Mouse (Mus musculus): ENCODE data around the gene Rasip1. TPM values are rescaled to one million over a fixed set of nuclear protein-coding genes. Genes with fewer than 3 reads are reported as not detected.
A peak's percentile ranks its signal among the peaks of the same experiment; 100 is the strongest.

Gene Rasip1
- polyA plus RNA-seq, 1 experiment from 2014 or later: 19.6 TPM

DNA sequence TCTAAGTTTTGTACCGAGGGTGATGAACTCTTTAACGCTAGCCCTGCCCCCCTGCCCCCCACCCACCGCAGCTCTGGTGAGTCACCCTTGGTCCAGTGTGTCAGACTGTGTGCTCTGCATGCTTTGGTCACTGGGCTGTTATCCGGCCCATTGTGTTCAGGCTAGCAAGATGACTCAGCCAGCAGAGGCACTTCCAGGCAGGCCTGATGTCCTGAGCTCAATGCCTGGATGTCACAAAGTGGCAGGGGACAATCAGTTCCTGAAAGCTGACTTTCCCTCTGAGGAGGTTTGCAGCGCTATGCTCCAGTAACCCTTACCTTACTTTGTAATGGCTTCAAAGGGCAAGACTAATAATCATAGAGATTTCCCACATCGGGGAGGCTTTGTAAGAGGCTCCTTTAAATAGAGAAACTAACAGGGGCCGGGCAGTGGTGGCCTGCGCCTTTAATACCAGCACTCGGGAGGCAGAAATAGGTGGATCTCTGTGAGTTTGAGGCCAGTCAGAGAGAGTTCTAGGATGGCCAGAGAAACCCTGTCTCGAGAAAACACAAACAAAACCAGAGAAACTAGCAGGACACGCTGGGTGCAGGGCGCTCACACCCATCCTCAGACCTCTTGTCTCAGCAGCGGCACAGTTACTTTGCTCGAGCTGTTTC is 52.8 kb downstream of the Rasip1 start:
- Histone ChIP-seq H3K27me3 (peaks cover 5% of the 10 kb centered on the region; the same call in 1 of the 2 replicates), H3K9me3 (replicated peaks) (no peaks in the 10 kb centered on the region), H3K27ac (peak overlapping the region; percentile 80), H3K36me3 (no peaks in the 10 kb centered on the region), H3K4me2 (no peak overlapping the region), H3K9ac (no peak overlapping the region), H3K4me1 (replicated peaks) (peaks cover 38% of the 10 kb centered on the region), H3K4me3 (no peak overlapping the region)
- peak; percentile 69 for ATAC-seq (replicated peaks; ENCODE audit: insufficient number of reproducible peaks, insufficient read depth, low FRiP score, low read depth)
- WGBS: 59% methylated on average over 14 of the region's 14 CpGs

DNA sequence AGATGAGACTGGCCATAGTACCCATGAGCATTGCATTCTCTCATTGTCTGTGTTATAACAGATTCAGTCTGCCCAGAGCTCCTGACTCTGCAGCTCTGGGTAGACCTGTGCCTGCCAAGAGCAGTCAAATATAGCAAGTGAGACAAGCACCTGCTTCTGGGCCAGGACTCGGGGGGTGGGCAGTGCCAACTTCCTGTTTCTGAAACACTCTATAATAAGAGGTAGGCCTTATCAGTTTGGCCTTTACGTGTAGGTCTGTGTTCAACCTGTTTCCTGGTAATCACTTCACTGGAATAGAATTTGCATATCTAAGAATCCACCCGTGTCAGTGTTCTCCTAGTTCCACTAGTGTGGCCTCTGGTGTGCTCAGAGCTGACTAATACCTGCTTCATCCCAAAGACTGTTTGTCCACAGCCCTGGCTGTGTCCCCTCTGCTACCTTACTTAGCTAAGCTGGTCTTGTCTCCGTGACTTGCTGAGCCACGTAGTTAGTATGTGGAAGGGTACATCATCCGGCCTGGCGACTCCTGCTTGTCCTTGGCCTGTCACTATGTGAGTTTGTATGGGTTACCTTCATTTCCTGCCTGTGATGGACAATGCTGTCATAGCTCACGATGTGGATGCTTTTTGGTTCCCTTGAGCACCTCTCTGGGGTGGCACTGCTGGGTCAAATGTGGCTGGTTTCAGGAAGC is 53.9 kb downstream of the Rasip1 start:
- H3K4me1 ChIP-seq (replicated peaks): peaks cover 38% of the 10 kb centered on the region
- 63% methylated on average over 8 of the region's 8 CpGs for WGBS
- H3K9me3 ChIP-seq (replicated peaks): no peaks in the 10 kb centered on the region
- peaks cover 6% of the 10 kb centered on the region; the same call in 1 of the 2 replicates for H3K27me3 ChIP-seq
- H3K4me2 ChIP-seq: no peak overlapping the region
- ATAC-seq (replicated peaks; ENCODE audit: insufficient number of reproducible peaks, insufficient read depth, low FRiP score, low read depth): peak; percentile 48
- no peaks in the 10 kb centered on the region for H3K36me3 ChIP-seq
- no peak overlapping the region for H3K9ac ChIP-seq
- H3K4me3 ChIP-seq: no peak overlapping the region
- H3K27ac ChIP-seq: peak overlapping the region; percentile 80

DNA sequence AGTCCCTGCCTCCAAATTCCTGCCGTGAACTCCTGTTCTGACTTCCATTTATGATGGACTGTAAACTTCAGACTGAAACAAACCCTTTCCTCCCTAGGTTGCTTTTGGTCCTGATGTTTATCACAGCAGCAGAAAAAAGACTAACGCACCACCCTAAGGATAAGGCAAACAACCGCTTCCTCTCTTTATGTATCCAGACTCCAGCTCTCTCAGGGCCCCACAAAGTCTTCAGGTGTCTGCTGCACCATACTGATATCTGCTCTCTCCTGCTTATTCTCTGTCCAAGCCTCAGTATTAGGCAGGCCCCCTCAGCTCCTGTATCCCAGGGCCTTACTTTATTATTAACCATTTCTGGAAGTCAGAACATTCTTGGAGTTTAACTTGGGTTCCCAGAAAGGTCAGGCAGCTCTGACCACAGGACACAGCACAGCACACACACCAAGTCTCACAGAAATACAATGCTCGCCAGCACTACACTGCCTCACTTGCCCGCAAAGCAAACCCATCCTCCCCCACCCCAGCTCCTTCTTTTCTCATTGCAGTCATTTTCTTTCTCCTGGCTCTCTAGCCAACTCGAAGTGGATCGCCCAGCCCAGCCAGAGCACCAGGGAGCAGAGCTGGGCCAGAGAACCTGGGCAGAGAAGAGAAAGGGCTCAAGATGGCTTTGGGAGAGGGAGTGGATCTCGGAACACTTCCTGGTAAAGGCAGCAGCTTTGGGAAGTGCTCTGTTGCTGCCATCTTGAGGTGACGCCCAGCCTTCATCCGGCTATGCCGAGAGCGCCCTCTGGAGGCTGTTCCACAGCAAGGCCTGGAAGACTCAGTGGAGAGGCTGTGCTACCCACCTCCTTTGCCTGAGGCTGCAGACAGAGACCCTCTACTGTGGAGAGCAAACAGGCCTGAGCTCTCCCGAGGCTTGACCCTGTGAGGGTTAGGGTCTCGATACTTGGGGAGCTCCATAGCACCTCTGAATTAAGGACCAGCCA is 55.1 kb downstream of the Rasip1 start:
- peak overlapping the region; percentile 46; the same call in 1 of the 2 replicates for H3K9ac ChIP-seq
- peak overlapping the region; percentile 15; the same call in 1 of the 2 replicates for H3K4me3 ChIP-seq
- peak; percentile 38; the same call in 1 of the 2 replicates for ATAC-seq (replicated peaks; ENCODE audit: insufficient number of reproducible peaks, insufficient read depth, low FRiP score, low read depth)
- no peaks in the 10 kb centered on the region for H3K9me3 ChIP-seq (replicated peaks)
- WGBS: 30% methylated on average over 14 of the region's 14 CpGs
- peak overlapping the region; percentile 52 for H3K4me2 ChIP-seq
- peaks cover 6% of the 10 kb centered on the region; the same call in 1 of the 2 replicates for H3K27me3 ChIP-seq
- H3K4me1 ChIP-seq (replicated peaks): peaks cover 38% of the 10 kb centered on the region
- H3K36me3 ChIP-seq: no peaks in the 10 kb centered on the region
- H3K27ac ChIP-seq: peak overlapping the region; percentile 80

DNA sequence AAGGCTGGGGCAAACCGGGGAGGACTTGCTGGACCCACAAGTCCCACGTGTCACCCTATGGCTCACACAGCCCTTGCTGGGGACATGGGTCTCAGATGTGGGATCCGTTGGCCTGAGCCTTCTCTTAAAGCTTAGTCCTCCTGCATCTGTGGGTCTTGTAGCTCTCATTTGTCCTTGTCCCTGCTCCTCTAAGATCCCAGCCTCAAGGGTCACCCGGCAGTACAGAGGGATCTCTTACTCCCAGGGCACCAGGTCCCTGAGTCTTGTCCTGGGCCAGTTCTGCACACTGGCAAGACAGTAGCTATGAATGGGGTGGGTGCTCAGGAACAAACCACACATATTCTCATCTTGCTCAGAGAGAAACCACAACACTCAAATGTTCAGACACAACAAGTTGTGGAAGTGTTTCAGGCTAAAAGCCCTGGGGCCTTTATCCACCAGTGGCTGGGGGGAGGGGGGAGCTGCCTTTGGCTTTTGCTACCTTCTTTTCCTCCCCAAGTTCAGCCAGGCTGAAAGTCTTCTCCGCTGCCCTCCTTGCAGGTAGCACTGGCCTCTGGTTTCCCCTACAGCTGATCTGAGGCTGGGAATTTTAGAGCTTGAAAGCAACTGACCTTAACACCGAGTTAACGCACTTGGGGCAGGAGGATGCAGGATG is 56.2 kb downstream of the Rasip1 start, which contains the start of gene Ntn5:
TSS of gene Ntn5 (plus strand) at position 627 of the 655 bp plus-strand sequence.
- no peaks in the 10 kb centered on the region for H3K9me3 ChIP-seq (replicated peaks)
- 79% methylated on average over 7 of the region's 7 CpGs for WGBS
- no peak within 1 kb of the TSS for H3K27ac ChIP-seq
- H3K4me2 ChIP-seq: no peak within 1 kb of the TSS
- peaks cover 6% of the 10 kb centered on the region for H3K27me3 ChIP-seq
- H3K36me3 ChIP-seq: no peaks in the 10 kb centered on the region
- H3K4me1 ChIP-seq (replicated peaks): peaks cover 38% of the 10 kb centered on the region
- H3K4me3 ChIP-seq: no peak within 1 kb of the TSS
- ATAC-seq (replicated peaks; ENCODE audit: insufficient number of reproducible peaks, insufficient read depth, low FRiP score, low read depth): no peak
- no peak within 1 kb of the TSS for H3K9ac ChIP-seq

DNA sequence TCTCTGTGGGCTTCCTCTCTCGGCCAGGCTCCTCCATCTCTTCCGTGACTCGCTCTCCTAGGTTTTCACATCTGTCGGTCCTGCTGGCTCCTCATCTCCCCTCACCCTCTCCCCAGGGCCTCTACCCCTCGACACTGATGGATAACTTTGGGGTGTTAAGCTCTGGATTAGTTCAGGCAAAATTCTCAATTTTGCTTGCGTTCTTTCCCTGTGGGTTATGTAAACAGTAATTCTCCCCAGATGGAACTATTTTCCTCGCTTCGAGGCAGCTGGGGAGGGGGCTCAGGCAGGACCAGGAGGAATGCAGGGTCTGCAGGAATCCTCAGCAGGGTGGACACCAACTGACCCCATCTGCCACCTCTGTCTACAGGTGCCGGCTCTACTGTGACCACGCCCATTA is 58.5 kb downstream of the Rasip1 start:
- Histone ChIP-seq H3K4me1 (replicated peaks) (peaks cover 39% of the 10 kb centered on the region), H3K9ac (no peak overlapping the region), H3K36me3 (no peaks in the 10 kb centered on the region), H3K4me3 (no peak overlapping the region), H3K27me3 (peaks cover 6% of the 10 kb centered on the region), H3K9me3 (replicated peaks) (no peaks in the 10 kb centered on the region), H3K27ac (no peak overlapping the region), H3K4me2 (no peak overlapping the region)
- ATAC-seq (replicated peaks; ENCODE audit: insufficient number of reproducible peaks, insufficient read depth, low FRiP score, low read depth): no peak
- WGBS: 50% methylated on average over 10 of the region's 10 CpGs

DNA sequence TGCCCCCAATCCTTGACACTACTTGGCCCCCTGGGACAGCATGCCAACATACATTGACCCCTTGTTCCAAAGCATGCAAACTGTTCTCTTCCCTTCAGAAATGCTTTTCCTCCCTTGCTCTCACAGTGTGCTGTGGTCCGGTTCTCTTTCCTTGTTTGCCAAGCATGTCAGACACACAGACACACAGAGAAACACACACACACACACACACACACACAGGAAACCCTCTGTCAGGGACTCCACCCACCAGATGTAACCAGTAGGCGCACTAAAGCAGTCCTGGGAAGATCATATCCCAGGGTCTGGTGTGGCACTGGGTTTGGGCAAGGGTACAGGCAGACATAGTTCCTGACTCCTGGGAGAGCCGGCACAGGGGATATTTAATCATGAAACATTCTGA is 59.6 kb downstream of the Rasip1 start:
- H3K27ac ChIP-seq: no peak overlapping the region
- ATAC-seq (replicated peaks; ENCODE audit: insufficient number of reproducible peaks, insufficient read depth, low FRiP score, low read depth): no peak
- H3K4me3 ChIP-seq: no peak overlapping the region
- no peak overlapping the region for H3K9ac ChIP-seq
- H3K36me3 ChIP-seq: no peaks in the 10 kb centered on the region
- peaks cover 29% of the 10 kb centered on the region for H3K4me1 ChIP-seq (replicated peaks)
- 74% methylated on average over 3 of the region's 3 CpGs for WGBS
- H3K4me2 ChIP-seq: no peak overlapping the region
- H3K9me3 ChIP-seq (replicated peaks): no peaks in the 10 kb centered on the region
- peaks cover 6% of the 10 kb centered on the region for H3K27me3 ChIP-seq

Other genes with a start within 250 kb of the Rasip1 start
- gene Snrnp70, start 231.7 kb upstream of the Rasip1 start, polyA plus RNA-seq (2015; fragmentation: Nextera tagmentation; extraction: Ambion mirVana): 123 and 146 TPM in 2 replicates
- gene Kcna7, start 221.8 kb upstream of the Rasip1 start, polyA plus RNA-seq (2015; fragmentation: Nextera tagmentation; extraction: Ambion mirVana): 0.33 and 0.58 TPM in 2 replicates
- 0.81 and 1.6 TPM in 2 replicates for gene Ntf5, start 213.8 kb upstream of the Rasip1 start, polyA plus RNA-seq (2015; fragmentation: Nextera tagmentation; extraction: Ambion mirVana)
- not detected in 2 replicates for gene Lhb, start 206.7 kb upstream of the Rasip1 start, polyA plus RNA-seq (2015; fragmentation: Nextera tagmentation; extraction: Ambion mirVana)
- 111 and 113 TPM in 2 replicates for gene Gys1, start 192.6 kb upstream of the Rasip1 start, polyA plus RNA-seq (2015; fragmentation: Nextera tagmentation; extraction: Ambion mirVana)
- 65.0 and 82.1 TPM in 2 replicates for gene Ruvbl2, start 189.4 kb upstream of the Rasip1 start, polyA plus RNA-seq (2015; fragmentation: Nextera tagmentation; extraction: Ambion mirVana)
- gene Ftl1, start 167.6 kb upstream of the Rasip1 start, polyA plus RNA-seq (2015; fragmentation: Nextera tagmentation; extraction: Ambion mirVana): 3,328 and 3,965 TPM in 2 replicates
- gene Bax, start 160.6 kb upstream of the Rasip1 start, polyA plus RNA-seq (2015; fragmentation: Nextera tagmentation; extraction: Ambion mirVana): 107 and 112 TPM in 2 replicates
- 0.28 and 1.3 TPM in 2 replicates for gene Tulp2, start 145.6 kb upstream of the Rasip1 start, polyA plus RNA-seq (2015; fragmentation: Nextera tagmentation; extraction: Ambion mirVana)
- not detected in 2 replicates for gene Gm45808, start 140.7 kb upstream of the Rasip1 start, polyA plus RNA-seq (2015; fragmentation: Nextera tagmentation; extraction: Ambion mirVana)
- 4.0 and 4.1 TPM in 2 replicates for gene Dhdh, start 138.7 kb upstream of the Rasip1 start, polyA plus RNA-seq (2015; fragmentation: Nextera tagmentation; extraction: Ambion mirVana)
- gene Nucb1, start 117.1 kb upstream of the Rasip1 start, polyA plus RNA-seq (2015; fragmentation: Nextera tagmentation; extraction: Ambion mirVana): 144 and 177 TPM in 2 replicates
- gene Ppp1r15a, start 101.2 kb upstream of the Rasip1 start, polyA plus RNA-seq (2015; fragmentation: Nextera tagmentation; extraction: Ambion mirVana): 25.3 and 37.6 TPM in 2 replicates
- gene Plekha4, start 101.2 kb upstream of the Rasip1 start, polyA plus RNA-seq (2015; fragmentation: Nextera tagmentation; extraction: Ambion mirVana): 1.0 and 2.6 TPM in 2 replicates
- gene Hsd17b14, start 72.6 kb upstream of the Rasip1 start, polyA plus RNA-seq (2015; fragmentation: Nextera tagmentation; extraction: Ambion mirVana): 0.24 and 0.82 TPM in 2 replicates
- 79.4 and 84.5 TPM in 2 replicates for gene Bcat2, start 57.3 kb upstream of the Rasip1 start, polyA plus RNA-seq (2015; fragmentation: Nextera tagmentation; extraction: Ambion mirVana)
- gene Fgf21, start 12.0 kb upstream of the Rasip1 start, polyA plus RNA-seq (2015; fragmentation: Nextera tagmentation; extraction: Ambion mirVana): 0.13 and 1.2 TPM in 2 replicates
- 0.15 and 0.66 TPM in 2 replicates for gene Fut1, start 10.2 kb upstream of the Rasip1 start, polyA plus RNA-seq (2015; fragmentation: Nextera tagmentation; extraction: Ambion mirVana)
- 0.33 and 0.35 TPM in 2 replicates for gene Izumo1, start 5.7 kb upstream of the Rasip1 start, polyA plus RNA-seq (2015; fragmentation: Nextera tagmentation; extraction: Ambion mirVana)
- 7.3 and 7.4 TPM in 2 replicates for gene Mamstr, start 12.5 kb downstream of the Rasip1 start, polyA plus RNA-seq (2015; fragmentation: Nextera tagmentation; extraction: Ambion mirVana)
- gene Fut2, start 38.9 kb downstream of the Rasip1 start, polyA plus RNA-seq (2015; fragmentation: Nextera tagmentation; extraction: Ambion mirVana): 1.5 and 1.6 TPM in 2 replicates
- gene Ntn5, start 56.5 kb downstream of the Rasip1 start, polyA plus RNA-seq (2015; fragmentation: Nextera tagmentation; extraction: Ambion mirVana): 0.14 TPM in 1 of 2 replicates, not detected in the other
- gene Sec1, start 66.9 kb downstream of the Rasip1 start, polyA plus RNA-seq (2015; fragmentation: Nextera tagmentation; extraction: Ambion mirVana): 0.13 and 0.34 TPM in 2 replicates
- 5.1 and 6.0 TPM in 2 replicates for gene Car11, start 72.4 kb downstream of the Rasip1 start, polyA plus RNA-seq (2015; fragmentation: Nextera tagmentation; extraction: Ambion mirVana)
- gene Dbp, start 77.6 kb downstream of the Rasip1 start, polyA plus RNA-seq (2015; fragmentation: Nextera tagmentation; extraction: Ambion mirVana): 3.0 and 4.3 TPM in 2 replicates
- 540 and 572 TPM in 2 replicates for gene Rpl18, start 88.0 kb downstream of the Rasip1 start, polyA plus RNA-seq (2015; fragmentation: Nextera tagmentation; extraction: Ambion mirVana)
- gene Sphk2, start 90.5 kb downstream of the Rasip1 start, polyA plus RNA-seq (2015; fragmentation: Nextera tagmentation; extraction: Ambion mirVana): 13.7 and 21.0 TPM in 2 replicates
- 0.25 and 0.65 TPM in 2 replicates for gene Fam83e, start 93.7 kb downstream of the Rasip1 start, polyA plus RNA-seq (2015; fragmentation: Nextera tagmentation; extraction: Ambion mirVana)
- gene Spaca4, start 98.3 kb downstream of the Rasip1 start, polyA plus RNA-seq (2015; fragmentation: Nextera tagmentation; extraction: Ambion mirVana): not detected in 2 replicates
- 0.53 TPM in 1 of 2 replicates, not detected in the other for gene Lmtk3, start 156.2 kb downstream of the Rasip1 start, polyA plus RNA-seq (2015; fragmentation: Nextera tagmentation; extraction: Ambion mirVana)
- gene Sult2b1, start 157.2 kb downstream of the Rasip1 start, polyA plus RNA-seq (2015; fragmentation: Nextera tagmentation; extraction: Ambion mirVana): 0.21 and 1.1 TPM in 2 replicates
- gene Cyth2, start 187.1 kb downstream of the Rasip1 start, polyA plus RNA-seq (2015; fragmentation: Nextera tagmentation; extraction: Ambion mirVana): 92.2 and 101 TPM in 2 replicates
- 0.37 and 0.44 TPM in 2 replicates for gene Kcnj14, start 197.3 kb downstream of the Rasip1 start, polyA plus RNA-seq (2015; fragmentation: Nextera tagmentation; extraction: Ambion mirVana)
- 29.1 and 38.8 TPM in 2 replicates for gene Grwd1, start 203.5 kb downstream of the Rasip1 start, polyA plus RNA-seq (2015; fragmentation: Nextera tagmentation; extraction: Ambion mirVana)
- gene Kdelr1, start 245.3 kb downstream of the Rasip1 start, polyA plus RNA-seq (2015; fragmentation: Nextera tagmentation; extraction: Ambion mirVana): 54.6 and 65.0 TPM in 2 replicates